Mouse (Mus musculus) neural tube, embryonic 10.5 days (tissue): Measurements from ENCODE around the gene Eya4.

Source experiments
- DNase-seq: peaks from one replicate; pipeline ENCODE4 v3.0.0-alpha.2; 2017; ENCODE audit warnings: low spot score; ENCODE audit errors: extremely low spot score

The Eya4 gene

DNA sequence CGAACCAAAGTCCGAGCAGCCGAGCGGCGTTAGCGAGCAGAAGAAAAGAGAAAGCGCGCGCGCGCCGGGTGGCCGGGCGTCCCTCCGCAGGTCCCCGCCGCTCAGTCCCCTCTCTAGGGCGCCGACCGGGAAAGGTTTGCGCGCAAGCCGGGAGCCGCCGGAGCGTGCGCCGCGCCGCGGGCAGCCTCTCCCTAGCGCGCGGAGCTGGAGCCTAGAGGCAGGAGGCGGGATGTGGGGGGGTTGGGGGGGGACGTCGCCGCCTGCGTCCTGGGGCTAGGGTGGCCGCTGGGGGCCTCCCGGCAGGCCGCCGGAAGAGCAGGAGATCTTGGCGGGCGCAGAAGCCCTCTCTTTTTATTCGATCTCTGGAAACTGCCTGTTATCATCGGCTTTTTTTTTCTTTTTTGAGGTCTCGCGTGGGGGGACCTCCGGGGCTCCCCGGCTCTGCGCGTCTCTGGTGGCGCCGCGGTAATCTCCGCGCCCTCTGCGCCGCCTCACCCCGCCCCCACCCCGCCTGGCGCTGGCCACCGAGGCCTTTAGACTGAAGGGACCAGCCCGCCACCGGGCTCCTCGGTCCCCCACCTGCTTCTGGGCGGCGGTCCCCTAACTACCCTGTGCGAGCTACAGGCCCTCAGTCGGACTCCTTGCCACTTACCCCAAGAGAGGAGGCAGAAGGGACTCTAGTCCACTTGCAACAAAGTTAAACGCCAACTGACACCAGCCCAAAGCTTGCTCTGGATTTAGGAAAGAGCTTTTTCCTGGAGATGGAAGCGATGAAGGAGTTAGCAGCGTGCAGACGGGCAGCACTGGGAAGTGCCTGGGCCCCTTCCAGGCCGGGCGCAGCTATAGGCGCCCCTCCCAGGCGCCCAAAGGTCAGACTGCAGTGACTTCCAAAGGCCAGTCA, at the start of gene Eya4:
Gene Eya4 (minus strand): TSS at position 776 of the 901 bp plus-strand sequence.
- peak; percentile 78 for DNase-seq

GRCm38 (mm10) chr10:23395399-23395798, 44.8 kb upstream of the Eya4 start:
- DNase-seq, result no peak

DNA sequence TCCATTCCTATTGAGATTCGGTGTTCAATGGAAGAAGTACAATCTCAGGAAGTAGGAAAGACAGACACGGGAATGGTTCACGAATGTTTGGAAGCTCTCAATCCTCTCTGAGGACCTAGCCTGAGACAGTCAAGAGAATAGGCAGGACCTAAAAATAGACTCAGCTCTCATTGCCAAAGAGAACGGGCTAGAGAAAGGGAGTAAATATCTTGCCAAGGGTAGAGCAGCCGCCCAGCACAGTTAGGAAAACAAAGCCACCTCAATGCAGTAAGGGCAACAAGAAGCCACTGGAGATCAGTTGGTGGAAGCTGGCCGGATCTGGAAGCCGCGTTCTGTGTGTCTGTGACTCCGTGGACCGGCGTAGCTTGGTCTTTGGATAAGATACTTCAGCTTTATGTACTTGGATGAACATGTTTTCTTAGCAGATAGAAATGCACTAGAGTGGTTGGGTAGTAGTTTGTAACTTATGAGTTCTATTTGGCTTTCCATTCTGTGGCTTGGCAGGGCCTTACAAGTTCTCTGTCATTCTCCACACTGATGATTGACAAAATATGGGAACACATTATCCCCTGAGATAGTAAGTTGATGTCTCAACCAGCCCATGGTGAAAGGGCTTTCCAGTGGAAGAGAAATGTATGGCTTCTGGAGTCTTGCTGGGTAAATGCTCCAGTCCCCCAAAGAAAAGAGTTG, 44.1 kb upstream of the Eya4 start:
- no peak for DNase-seq

- no peak for DNase-seq
Observed at GRCm38 (mm10) chr10:23394152-23394551, 43.6 kb upstream of the Eya4 start.

GRCm38 (mm10) chr10:23363866-23364265, 13.3 kb upstream of the Eya4 start:
- no peak for DNase-seq

DNA sequence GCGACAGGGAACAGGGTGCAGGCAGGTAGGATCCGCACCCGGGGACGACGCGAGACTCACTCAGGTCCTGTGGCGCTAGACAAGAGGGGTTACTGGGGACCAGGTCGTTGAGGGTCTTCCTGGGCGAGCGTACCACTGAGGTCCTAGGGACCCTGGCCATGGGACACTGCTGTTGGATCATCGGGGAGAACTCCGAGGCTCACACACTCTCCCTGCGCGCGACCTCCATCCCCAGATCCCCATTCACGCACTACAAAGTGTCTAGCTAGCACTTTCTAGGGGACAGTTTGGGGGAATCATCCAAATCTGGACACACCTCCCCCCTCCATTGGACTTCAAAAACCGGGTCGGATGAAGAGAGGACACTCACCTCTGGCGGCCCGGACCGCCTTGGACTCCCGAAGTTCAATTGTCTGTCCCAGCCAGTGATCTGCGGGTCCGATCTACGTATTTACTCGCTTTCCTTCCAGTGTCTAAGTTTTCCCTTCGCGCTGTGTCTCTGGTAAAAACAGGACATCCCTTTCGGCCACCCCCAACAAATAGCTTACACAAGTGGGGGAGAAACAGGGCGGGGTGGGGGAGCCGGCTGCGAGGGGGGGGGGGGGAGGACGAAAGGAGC, 1.1 kb downstream of the Eya4 start:
- DNase-seq, result peak; percentile 79

GRCm38 (mm10) chr10:23348893-23349391, 1.6 kb downstream of the Eya4 start:
- no peak for DNase-seq

DNA sequence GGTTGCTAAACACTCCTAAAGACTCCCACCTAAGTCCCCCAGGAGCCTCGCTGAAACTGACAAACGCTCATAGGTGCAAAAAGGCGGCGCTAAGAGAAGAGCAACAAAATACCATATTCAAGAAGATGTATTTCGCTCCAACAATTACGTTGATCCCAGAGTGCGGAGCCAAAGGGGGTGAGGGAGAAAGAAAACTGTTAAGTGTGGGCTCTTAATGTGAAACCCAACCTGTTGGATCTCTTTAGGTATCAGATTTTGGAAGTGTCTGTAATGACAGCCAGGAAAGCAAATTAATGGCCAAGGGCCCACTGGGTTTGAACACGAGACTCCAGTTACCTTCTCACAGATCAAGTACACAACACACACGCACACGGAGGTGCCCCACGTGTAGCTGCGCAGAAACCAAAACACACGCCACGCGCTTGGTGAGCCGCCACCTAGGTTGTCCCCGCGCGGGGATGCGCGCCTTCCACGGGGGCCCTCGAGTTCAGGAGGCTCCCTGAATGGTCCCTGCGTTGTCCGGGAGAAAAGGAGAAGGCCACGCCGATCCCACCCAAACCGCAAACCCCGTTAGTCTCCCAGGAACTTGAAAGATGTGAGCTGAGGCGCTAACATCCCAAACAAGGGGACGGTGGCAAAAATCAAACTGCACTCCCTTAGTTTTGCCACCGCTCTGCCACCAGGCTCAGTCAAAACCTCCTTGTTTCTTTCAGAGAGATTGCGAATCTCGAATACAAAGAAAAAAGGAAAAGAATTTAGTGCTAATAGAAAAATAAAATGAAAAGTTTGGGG, 2.3 kb downstream of the Eya4 start:
- peak; percentile 53 for DNase-seq

- DNase-seq, result no peak
Observed at GRCm38 (mm10) chr10:23337250-23337649, 13.3 kb downstream of the Eya4 start.

DNA sequence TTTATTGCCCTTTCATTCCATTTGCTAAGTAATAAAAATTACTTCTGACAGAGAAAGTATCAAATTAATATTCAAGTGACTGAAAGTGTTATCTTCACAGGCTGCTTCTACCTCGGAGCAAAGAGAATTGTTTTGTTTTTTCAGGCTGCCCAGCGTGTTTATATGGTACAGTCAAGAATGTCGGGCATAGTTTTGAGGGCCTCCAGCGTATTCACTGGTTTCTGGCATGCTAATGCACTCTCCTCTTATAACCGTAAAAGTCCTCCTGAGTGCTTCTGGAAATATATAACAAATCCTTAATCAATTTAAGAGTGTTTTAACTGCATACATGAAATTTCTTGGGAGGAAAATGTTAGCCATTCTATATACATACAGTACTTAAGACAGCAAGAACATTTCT, 17.8 kb downstream of the Eya4 start:
- DNase-seq, result no peak

- no peak for DNase-seq
Observed at GRCm38 (mm10) chr10:23327651-23328050, 22.9 kb downstream of the Eya4 start.

- no peak for DNase-seq
Observed at GRCm38 (mm10) chr10:23322275-23322674, 28.3 kb downstream of the Eya4 start.

DNA sequence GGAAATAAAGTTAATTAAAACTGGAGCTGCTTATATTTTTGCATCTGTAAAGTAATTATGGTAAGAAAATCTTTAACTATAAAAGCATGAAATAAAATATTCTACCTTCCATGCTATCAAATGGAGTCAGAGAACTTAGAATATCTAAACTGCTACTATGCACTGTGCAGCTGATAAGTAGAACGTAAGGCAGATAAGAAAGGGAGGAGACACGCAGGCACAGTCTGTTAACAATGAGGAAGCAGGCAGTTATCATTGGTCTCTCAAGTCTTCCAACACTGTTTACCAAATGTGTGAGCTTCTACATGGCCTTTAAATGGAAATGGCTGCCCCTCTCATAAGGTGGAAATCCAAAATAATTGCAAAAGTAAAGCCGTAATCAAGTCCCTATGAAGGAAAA, 55.0 kb downstream of the Eya4 start:
- DNase-seq, result no peak

- no peak for DNase-seq
Observed at GRCm38 (mm10) chr10:23292495-23292894, 58.1 kb downstream of the Eya4 start.

DNA sequence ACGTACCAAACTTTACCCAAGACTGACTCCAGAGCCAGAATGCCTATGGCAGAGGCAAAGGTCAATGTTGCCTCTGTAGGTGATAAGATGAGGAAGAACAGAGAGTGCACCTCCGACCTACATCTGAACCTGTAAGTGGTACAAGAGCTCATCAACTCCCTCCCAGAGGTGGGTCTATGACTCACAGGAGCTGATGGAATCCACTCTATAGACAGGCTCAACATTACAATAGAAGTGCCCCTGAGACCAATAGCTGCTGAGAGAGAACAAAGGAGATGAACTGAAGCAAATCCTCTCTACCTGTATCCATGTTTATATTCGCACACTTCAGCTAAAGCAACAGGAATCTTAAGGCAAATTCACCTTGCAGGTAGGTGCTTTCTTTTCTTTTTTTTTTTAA, 73.2 kb downstream of the Eya4 start:
- DNase-seq, result no peak

DNA sequence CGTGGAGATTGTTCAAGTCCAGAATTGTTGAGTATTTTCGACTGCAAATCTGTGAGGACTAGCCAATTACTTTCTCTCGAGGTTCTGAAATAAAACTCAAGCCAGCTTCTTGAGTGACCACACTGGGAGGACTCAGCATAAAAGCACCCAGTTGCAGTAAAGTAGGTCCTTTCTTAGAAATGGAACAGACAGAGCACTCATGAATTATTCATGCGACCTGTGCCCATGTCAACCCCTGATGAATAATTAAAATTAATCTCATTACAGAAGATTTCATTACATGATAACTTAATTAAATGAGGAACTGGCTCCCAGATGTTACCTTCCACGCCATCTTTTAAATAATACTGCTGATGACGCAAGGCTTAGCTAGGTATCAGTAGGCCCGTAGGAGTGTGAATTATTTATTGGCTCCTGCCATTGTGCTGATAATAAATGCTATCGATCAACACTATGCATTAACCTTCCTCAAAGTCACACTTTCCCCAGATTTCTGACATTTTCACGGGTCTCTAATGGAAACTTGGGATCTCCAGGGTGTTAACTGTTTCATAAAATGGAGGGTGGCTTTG, 79.5 kb downstream of the Eya4 start:
- DNase-seq, result no peak

- DNase-seq, result no peak
Observed at GRCm38 (mm10) chr10:23270502-23270901, 80.1 kb downstream of the Eya4 start.

- no peak for DNase-seq
Observed at GRCm38 (mm10) chr10:23252180-23252579, 98.4 kb downstream of the Eya4 start.

DNA sequence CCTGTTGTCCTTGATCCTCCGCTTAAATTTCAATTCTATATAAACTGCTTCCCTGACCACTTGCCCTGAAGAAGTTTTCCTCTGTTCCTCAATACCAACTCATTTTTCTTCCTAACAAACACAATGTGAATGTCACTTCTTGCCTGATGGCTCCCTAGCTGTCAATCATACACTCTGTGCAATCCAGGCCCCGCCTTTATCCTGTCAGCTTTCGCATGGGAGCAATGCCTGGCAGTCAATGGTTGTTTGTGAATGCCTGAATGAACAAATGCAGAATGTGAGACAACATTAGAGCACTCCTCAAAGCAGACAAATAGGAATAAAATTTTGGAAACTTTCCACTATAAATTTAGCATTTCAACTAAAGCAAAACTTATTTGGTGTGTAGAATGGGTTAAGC, 104.1 kb downstream of the Eya4 start:
- no peak for DNase-seq

GRCm38 (mm10) chr10:23236918-23237317, 113.7 kb downstream of the Eya4 start:
- no peak for DNase-seq

DNA sequence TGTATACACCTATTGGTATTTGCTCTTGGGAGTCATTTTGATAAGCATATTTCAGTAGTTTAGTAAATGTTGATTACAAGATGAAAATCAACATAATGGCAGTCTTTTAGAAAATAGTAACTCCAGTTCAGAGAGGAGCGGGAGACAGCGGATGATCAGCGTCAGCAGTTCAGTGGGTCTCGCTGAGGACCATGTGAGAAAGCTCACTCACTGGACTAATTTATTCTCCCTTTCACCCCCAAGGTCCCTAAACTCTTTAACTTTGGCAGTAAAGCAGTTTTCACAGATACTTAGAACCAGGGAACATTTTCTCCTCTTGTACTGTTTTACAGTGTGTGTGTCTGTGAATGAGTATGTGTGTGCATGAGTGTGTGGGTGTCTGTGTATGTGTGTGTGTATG, 115.2 kb downstream of the Eya4 start:
- DNase-seq, result no peak
